Mouse (Mus musculus): ENCODE measurements around the gene Rcbtb2.

The Rcbtb2 gene

DNA sequence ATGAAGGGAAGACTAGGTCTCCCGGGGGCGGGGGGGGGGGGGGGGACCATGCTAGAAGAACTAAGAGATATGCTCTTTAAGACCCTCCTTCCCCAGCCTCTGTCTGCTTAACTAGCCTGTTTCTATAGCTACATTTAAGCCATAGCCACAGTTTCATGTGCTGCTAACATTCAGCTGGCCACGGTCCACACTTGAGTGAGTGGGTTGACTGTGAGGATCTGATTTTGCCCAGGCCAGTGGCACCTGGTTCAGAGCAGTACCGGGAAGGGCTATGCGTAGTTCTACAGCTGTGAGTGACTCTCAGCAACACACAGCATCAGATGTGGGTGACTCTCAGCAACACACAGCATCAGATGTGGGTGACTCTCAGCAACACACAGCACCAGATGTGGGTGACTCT, 38.5 kb downstream of the Rcbtb2 start:
- DNase-seq (ENCODE audit: low spot score) = no peak

DNA sequence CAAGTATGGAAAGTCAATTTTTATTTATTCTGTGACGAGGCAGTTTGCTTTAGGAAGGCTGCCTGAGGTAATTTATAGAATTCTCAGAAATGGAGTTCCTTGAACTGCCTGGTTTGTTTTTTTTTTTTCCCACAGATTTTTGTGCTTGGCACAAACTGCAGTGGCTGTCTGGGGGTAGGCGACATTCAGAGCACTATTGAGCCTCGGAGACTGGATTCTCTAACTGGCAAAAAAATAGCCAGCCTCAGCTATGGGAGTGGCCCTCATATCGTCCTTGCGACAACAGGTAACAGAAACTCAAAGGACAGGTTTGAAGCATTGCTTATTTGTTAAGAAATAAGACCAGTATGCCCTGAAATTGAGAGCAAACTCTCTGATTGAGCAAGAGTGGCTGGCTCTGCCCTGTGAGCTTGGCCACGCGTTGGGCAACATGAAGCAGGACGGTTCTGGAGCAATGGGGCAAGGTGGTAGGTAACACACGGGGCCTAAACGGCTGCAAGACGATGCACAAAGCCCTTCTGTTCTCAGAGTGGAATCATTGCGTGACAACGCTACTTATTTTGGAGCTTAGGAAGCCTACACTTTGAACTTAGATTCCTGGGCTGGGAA, 39.5 kb downstream of the Rcbtb2 start:
- no peak for DNase-seq (ENCODE audit: low spot score)

DNA sequence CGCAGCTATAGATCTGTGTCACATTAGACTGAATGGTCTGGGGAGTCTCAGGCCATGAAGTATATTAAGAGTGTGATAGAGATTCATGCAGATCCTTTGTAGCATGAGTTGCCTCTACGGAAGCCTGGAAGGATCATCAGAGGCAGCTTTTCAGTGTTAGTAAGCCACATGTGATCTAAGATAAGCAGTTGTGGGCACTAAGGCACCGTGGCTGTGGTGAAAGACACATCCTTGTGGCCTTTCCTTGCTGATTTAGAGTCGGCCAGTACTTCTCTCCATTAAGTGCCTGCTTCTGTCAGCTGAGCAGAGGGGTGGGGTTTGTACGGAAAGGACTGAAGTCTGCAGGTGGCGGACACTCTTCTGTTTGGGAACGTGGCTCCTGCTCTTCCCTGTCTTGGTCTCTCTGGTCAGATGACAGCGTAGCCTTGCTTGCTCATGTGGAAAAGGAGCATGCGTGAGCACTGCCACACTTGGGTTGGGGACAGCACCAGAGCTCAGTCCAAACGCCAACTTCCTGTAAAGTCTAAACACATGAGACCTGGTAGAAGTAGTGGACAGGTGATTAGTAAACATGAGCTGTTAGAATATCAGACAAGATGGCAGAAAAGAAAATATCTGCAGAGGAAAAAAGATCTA, 40.6 kb downstream of the Rcbtb2 start:
- no peak for DNase-seq (ENCODE audit: low spot score)

DNA sequence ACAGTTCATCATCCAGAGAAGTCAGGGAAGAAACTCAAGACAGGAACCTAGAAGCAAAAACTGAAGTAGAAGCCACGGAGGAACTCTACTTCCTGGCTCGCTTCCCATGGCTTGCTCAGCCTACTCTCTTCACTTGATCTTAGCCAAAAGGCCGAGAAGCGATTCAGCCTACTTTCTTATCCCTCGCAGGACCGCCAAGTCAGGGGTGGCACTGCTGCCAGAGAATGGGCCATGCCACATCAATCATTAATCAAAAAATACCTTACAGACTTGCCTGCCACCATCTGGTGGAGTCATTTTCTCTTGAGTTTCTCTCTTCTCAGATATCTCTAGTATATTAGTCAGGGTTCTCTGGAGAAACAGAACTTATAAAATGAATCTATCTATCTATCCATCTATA, 42.3 kb downstream of the Rcbtb2 start:
- no peak for DNase-seq (ENCODE audit: low spot score)

DNA sequence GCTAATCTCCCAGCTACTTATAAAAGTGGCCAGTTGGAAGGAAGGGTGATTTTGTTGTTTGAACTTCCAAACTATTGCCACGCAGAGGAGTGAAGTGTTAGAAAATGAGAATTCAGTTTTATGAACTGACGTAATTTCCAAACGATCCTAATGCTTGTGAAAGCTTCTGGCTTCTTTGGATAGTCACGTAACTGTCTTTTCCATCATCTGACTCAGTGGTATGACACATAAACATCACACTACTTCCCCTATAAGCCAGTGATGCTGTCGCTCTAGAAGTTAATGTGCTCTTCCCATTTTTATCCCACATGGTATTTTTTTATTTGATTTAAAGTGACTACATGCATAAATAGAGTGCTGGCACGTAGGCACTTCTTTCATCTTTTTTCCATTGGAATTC, 45.8 kb downstream of the Rcbtb2 start:
- DNase-seq (ENCODE audit: low spot score) = no peak

DNA sequence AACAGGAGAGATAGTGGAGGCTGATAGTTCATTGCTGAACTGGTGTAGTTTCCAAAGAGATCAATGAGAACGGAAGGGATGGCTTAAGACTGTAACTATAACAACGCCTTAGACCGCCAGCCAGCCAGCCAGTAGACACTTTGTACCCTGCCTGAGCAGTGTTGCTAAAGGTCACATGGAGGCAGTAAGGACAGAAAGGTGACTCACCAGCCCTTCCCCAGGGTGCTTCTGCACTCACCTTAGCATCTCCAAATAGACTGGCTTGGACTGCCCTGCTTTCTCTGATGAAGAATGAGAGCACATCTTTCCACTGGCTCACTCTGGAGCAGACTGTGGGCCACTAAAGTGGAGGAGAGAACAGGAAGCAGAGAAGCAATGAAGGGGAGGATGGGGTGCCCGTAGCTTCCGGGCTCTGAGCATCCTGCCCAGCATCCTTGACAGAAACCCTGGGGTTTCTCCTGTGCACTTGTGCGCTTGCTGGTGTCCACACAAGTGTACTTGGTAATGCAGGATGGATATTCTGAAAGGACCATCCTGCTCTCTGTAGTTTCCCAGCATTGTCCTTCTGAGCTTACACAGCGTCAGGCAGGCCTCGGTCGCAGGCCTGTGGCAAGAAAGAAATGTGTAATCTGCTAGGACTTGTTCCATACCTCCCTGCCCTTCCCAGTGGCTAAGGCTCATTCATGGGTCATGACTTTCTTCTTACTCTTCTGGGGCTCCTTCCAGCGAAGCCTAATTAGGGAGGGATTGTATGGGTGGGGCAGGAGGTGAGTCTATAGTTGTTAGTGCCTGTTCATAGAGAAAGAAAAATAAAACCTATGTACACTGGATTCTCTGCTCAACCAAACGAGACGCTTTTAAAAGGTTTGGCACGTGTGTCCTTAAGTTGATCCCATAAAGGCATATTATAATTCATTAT, 47.3 kb downstream of the Rcbtb2 start:
- DNase-seq (ENCODE audit: low spot score) = peak; percentile 49

DNA sequence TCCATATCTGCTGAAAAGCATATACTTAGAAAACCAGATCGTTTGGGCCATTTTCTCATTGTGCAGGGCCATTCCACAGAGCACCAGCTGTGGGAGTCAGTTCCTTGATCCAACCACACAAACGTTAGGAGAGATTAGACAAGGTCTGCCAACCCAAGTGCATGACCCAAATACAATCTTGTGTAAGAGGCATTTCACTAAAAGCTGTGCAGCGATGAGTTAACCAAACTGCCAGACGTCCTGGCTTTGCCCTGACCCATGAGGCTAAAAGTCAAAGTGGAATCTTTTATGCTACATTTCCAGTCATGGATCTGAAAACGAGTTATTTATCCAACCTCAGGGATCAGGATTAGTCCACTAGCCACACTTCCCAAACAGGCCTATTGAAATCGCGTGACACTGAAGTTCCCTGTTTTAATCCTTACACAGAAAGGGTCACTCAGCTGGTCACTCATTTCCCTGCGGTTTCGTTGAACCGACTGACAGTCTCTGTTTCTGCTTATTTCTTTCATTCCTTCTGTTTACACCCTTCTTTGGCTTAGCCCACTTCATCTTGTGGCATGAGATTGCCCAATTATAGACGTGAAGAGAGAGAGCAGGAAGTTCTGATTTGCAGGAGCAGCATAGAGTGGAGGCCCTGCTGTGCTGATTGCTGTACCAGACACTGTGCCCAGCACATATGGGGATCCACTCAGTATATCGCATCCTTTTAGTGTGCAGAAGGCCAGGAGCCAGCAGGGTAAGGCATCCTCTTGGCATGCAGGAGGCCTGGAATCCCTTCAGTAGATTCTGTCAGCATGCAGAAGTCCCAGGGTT, 49.6 kb downstream of the Rcbtb2 start:
- DNase-seq (ENCODE audit: low spot score) = no peak

DNA sequence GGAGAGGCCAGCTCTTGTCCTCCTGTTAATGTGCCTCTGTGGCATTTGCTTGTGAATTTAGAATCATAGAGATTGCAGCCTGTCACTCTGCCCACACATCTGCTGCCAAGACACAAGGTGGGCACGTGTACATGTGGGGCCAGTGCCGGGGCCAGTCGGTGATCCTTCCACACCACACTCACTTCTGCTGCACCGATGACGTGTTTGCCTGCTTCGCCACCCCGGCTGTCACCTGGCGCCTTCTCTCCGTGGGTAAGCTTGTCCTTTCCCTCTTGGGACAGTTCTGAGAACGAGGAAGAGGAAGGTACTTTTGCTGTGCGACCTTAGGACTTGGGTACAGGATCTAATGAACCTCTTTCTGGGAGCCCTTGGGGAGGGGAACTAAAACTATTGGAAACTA, 50.8 kb downstream of the Rcbtb2 start:
- DNase-seq (ENCODE audit: low spot score) = no peak

DNA sequence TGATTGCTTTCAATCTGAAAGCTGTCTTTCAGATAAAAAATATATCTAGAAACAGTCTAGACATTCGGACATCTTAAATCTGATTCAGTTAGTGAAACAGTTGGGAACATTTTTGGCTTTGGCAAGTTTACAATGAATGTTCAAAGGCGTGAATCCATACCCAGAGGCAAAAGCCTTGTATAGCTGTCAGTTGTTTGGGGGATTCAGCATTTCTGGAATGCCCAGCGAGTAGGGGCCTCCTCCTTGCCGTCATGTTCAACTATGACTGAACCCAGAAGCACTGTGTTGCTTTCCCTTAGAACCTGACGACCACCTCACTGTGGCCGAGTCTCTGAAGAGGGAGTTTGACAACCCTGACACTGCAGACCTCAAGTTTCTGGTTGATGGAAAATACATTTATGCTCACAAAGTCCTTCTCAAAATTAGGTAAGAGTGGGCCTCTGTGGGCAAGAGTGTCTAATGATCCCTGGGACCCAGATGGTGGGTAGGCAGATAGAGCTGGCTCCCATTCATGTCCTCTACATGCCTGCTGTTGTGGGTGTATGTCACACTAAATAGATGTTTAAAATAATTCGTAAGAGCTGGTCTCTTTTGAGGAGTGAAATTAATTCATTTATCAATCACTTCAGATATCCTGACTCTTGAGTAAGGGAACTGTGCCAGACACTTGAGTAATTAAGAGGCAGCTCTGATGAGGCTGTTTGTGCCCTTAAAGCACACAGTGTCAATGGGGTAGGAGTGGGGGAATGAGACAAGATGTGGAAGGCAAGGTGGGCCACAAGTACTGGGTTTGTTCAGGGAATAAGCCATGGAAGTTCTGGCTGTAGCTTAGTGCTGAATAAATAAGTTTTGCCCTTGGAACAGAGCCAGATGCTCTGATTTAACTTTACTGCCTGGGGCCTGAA, 51.5 kb downstream of the Rcbtb2 start:
- no peak for DNase-seq (ENCODE audit: low spot score)

DNA sequence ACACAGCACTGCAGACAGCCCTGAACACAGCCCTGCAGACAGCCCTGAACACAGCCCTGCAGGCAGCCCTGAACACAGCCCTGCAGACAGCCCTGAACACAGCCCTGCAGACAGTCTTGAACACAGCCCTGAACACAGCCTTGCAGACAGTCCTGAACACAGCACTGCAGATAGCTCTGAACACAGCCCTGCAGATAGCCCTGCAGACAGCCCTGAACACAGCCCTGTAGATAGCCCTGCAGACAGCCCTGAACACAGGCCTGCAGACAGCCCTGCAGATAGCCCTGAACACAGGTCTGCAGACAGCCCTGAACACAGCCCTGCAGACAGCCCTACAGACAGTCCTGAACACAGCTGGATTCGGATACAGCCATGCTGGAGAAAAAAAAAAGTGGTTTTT, 52.2 kb downstream of the Rcbtb2 start:
- no peak for DNase-seq (ENCODE audit: low spot score)

DNA sequence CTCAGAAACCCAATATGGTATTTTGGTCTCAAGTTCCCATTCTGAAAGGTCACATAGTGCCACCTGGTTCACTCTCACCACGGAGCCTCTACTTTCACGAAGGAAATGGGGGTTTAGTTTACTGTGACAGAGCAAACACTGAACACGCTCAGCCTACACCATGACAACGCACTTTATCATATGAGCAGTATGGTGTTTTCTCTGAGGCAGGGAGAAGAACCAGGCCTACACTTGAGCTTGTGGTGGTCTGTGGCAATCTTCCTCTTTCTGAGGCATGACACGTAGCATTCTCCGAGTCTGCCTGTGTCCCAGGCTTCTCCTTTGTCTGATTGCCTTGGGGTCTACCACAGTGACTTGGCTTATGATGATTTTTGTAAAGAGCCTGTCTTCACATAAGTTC, 53.0 kb downstream of the Rcbtb2 start:
- DNase-seq (ENCODE audit: low spot score) = no peak

DNA sequence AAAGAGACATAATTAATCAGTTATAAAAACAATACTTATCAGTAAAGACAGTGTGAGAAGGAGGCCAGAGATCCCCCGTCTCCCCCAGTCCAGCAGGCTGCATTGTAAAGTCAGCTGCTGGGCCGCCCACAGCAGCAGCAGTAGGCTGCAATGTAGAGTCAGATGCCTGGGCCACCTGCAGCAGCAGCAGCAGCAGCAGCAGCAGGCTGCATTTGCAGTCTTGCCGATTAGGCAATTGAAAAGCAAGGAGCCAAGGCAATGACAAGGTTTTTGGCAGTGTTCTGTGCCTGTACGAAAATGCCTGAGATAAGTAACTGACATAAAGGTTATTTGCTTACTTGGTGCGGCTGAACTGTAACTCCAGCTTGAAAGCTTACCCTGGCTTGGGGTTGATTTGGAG, 53.4 kb downstream of the Rcbtb2 start:
- no peak for DNase-seq (ENCODE audit: low spot score)

DNA sequence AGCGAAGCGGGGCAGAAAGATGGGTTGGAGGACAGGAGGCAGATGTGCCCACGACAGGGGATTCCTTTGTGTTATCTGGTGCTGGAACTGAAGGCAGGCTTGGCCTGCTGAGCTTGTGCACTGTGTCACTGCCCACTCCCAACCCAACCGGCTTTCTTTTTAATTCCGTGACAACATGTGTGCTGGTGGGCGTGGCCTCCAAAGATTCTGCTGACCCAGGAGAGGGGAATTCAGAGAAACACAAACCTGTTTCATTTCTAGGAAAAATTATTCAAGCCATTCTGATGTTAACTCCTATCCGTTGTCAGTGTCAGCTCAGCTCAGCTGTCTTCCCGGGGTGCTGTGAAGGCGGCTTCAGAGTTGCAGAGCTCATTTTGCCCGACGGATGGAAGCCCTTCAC, 55.1 kb downstream of the Rcbtb2 start:
- DNase-seq (ENCODE audit: low spot score) = no peak

DNA sequence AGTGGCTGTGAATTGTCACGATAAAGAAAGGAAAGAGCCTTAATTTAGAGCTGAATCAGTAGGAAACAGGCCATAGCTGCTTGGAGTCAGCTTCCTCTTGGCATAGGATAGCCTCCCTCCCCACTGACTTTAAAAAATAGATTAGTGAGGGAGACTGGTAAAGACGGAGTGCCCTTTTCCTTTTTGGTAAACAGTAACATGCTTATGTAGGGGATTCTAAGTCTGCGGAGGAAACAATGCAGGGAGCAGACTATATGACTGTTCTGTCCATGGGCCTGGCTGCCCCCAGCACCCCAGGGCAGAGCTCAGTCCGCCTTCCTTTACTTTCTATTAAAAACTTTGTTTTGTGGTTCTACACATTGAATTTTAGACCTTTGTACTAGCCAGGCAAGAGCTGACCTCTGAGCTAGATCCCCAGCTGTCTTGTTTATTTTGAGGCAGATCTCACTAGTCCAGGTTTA, 56.4 kb downstream of the Rcbtb2 start:
- peak; percentile 61 for DNase-seq (ENCODE audit: low spot score)

DNA sequence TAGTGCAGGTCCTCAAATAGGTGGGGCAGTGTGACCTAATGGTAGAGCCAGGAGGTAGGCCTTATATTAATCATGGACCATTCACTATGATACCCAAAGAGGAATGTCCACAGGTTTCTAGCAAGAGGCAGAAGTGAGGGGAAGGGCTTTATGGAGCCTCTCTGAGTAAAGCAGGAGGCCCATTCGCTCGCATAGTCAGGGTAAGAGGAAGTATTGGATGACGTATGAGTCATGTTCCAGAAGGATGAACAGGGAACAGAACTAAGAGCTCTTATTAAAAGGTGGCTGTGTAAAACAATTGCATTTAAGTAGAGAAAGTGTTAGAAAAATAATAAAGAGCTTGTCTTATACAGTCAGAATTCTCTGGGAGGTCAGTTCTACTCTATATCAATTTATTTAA, 57.8 kb downstream of the Rcbtb2 start:
- DNase-seq (ENCODE audit: low spot score) = no peak

DNA sequence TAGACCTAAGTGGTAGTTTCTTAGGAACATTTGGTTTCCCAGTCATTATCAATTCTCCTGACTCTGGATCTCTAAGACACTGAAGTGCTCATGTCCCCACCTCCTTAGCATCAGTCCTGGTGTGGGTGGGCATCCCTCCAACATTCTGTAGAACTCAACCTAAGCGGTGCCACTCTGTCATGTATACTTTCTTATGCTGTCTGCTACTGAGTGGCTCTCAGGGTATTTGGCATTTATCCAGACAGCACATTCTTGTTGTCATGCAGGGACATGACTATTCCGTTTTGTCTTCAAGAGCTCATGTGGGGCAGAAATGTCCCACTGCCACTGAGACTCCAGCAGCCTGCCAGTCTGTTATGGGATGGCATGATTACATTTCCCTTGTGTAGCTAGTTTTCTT, 58.3 kb downstream of the Rcbtb2 start:
- no peak for DNase-seq (ENCODE audit: low spot score)

DNA sequence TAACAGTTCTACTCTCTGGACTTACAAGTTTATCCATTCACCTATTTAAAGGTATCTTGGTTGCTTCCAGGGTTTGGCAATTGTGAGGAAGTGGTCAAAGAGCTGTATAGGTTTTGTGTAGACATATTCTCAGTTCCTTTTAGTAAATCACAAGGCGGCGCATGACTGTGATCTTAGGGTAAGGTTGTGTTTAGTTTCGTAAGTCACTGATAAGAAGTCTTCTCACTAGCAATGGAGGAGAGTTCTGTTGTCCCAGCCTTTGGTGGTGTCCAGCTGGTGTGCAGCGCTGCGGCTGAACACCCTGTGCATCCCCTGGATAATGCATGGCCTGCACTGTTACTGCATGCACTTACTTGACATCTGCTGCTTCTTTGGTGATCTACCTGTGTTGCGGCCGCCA, 64.0 kb downstream of the Rcbtb2 start:
- DNase-seq (ENCODE audit: low spot score) = peak; percentile 52

DNA sequence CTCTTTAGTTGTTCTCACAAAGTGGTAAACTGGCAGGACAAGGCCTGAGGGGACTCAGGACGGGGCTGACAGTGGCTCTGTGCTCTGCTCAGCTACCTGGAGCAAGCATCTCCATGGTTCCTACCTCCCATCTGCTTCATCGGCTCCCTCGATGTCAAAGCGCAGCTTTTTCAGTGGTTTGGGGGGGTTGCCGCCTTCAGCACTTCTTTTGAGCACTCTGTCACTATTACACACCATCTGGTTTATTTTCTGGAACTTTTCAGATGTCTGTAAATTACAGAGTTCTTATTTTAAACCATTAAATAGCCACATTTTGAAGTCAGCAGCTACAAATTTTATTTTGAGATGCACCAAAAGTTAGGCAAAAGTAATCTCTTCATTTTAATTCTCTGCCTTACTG, 76.2 kb downstream of the Rcbtb2 start:
- no peak for DNase-seq (ENCODE audit: low spot score)

DNA sequence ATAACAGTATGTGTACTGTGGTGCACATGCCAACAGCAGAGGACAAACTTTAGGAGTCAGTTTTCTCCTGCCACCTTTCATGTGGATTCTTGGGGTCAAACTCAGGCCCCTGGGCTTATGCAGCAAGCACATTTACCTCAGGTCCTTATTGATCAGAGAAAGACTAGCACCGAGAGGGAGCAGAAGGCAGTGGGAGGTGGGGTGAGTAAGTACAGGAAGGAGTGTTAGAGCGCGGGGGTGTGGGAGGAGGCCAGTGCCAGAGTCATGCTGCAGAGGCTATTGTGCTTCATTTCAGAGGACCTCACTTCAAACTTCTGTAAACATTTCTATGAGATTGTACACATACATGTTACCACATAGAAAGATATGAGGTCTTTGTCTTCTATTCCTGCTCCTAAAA, 78.6 kb downstream of the Rcbtb2 start:
- no peak for DNase-seq (ENCODE audit: low spot score)

DNA sequence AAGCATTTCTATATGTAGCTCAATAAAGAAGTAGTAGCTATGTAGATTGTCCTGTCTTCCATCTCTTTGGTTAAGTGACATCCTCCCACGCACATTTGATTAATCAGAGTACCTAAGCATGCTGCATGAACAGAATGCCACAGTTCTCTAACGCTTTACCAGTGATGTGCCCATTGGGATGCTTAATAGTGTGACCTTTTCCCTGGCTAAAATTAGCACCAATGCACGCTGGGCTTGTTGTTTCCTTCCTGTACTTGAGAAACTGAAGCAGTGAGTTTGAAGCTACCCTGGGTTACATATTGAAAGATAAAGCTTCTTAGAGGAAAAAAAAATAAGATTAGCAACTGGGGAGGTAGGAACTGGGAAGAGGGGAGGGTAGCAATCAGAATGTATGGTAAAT, 81.2 kb downstream of the Rcbtb2 start:
- no peak for DNase-seq (ENCODE audit: low spot score)

DNA sequence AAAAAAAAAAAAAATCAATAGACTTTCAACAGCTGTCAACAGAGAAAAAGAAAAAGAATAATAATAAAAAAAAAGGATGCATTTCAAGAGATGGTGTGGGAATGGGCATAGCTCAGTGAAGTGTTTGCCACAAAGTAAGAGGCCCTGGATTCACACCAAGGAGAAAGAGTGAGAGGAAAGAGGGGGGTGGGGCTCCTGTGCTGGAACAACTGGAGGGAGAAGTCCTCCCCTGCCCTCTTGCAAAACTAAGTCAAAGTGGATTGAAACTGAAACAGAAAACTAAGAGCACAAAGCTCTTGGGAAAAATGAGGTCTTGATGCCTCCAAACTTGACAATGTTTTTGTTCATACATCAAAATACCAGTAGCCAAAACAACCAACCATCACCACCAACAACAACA, 86.4 kb downstream of the Rcbtb2 start:
- DNase-seq (ENCODE audit: low spot score) = no peak

All from yolk sac, embryonic 10.5 days (tissue).